Mouse (Mus musculus) kidney, postnatal 25 days (tissue): ENCODE results near the gene Gm15085.
"Not testable (repeated sequence)": the region's sequence is repeated elsewhere in the genome, so short reads cannot be mapped to it uniquely, and the experiment has no call there.

Experiments used
- DNase-seq, 2 experiments: peaks; one replicate each; pipeline ENCODE4 v3.0.0; 2021; ENCODE audit warnings: mixed read lengths in 2 of 2

The Gm15085 gene

GRCm38 (mm10) chrX:149447317-149447716 is at the start of gene Gm15085:
TSS of gene Gm15085 (plus strand) at chrX:149447617.
- DNase-seq = not testable (repeated sequence)
